Mouse (Mus musculus) intestine, embryonic 16.5 days (tissue): ENCODE results near the gene Prr5. TPM values are rescaled to one million over a fixed set of nuclear protein-coding genes. Genes with fewer than 3 reads are reported as not detected.

Experiments used
- ATAC-seq: fragments of 200-750 bp; cut with Nextera tagmentation; 2 replicates; pipeline ENCODE4 v1.8.0; 2017; ENCODE audit warnings: moderate TSS enrichment, moderate library complexity
- H3K27ac ChIP-seq: fragments of 300-500 bp; sonication (generic); 2 replicates; pipeline ENCODE4 v1.5.1; 2014; ENCODE audit warnings: mild to moderate bottlenecking, low read length
- H3K27me3 ChIP-seq: fragments of 300-500 bp; sonication (generic); replicated peaks from 2 replicates; pipeline ENCODE4 v1.6.1; 2014; ENCODE audit warnings: low read length, control low read depth, mixed read lengths; ENCODE audit not compliant: control insufficient read depth, insufficient read depth
- H3K36me3 ChIP-seq: fragments of 300-500 bp; sonication (generic); 2 replicates; pipeline ENCODE4 v1.6.1; 2014; ENCODE audit warnings: low read length, control low read depth; ENCODE audit not compliant: control insufficient read depth, insufficient read depth
- H3K4me1 ChIP-seq: fragments of 300-500 bp; sonication (generic); 2 replicates; pipeline ENCODE4 v1.6.1; 2014; ENCODE audit warnings: low read length, control low read depth, mixed read lengths; ENCODE audit not compliant: control insufficient read depth, insufficient read depth
- H3K4me2 ChIP-seq: fragments of 300-500 bp; sonication (generic); 2 replicates; pipeline ENCODE4 v1.6.1; 2014; ENCODE audit warnings: low read depth, low read length, control low read depth
- H3K4me3 ChIP-seq: fragments of 300-500 bp; sonication (generic); 2 replicates; pipeline ENCODE4 v1.5.1; 2014; ENCODE audit warnings: mild to moderate bottlenecking, low read length
- H3K9ac ChIP-seq: fragments of 300-500 bp; sonication (generic); 2 replicates; pipeline ENCODE4 v1.6.1; 2014; ENCODE audit warnings: low read depth, low read length
- H3K9me3 ChIP-seq: fragments of 300-500 bp; sonication (generic); 2 replicates; pipeline ENCODE4 v1.6.1; 2016; ENCODE audit warnings: low read length, control low read depth; ENCODE audit not compliant: control insufficient read depth
- WGBS: fragments of 180-500 bp; shearing (Covaris S2); extraction: QIAGEN DNeasy Blood & Tissue Kit; methylation state at CpG from one replicate; pipeline ENCODE4 v1.1.7; 2014; 5-methylcytosine and 5-hydroxymethylcytosine counted together
- polyA plus RNA-seq: library from polyadenylated mRNA; unstranded; fragments of >200 nt; fragmentation: Nextera tagmentation; extraction: Ambion mirVana; gene quantifications from 2 replicates; pipeline ENCODE4 v1.2.1, GENCODE M21; 2015

The Prr5 gene
- polyA plus RNA-seq, 1 experiment from 2014 or later = 69.1 TPM

DNA sequence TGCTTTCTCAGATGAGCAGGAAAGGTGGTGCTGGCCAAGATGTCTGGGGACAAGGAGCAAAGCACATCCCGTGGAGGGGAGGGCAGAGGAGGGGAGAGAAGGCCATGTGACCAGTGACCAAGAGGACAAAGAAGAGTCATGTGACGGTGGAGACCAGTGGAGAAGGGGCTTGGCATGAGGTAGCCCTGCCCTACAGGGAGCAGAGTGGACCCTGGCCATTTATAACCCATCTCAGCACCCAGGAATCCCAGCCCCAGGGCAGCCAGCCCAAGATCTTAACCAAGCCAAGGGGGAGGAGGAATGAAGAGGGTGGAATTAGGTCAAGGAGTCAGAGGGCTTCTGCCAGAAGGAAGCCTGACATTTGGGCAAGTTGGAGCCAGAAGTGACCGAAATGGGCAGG lies 3.2 kb downstream of the Prr5 start:
- WGBS = 52% methylated on average over 3 of the region's 3 CpGs
- peak overlapping the region; percentile 5; the same call in 1 of the 2 replicates for H3K4me3 ChIP-seq
- H3K27me3 ChIP-seq = no peaks in the 10 kb centered on the region
- H3K9ac ChIP-seq = peak overlapping the region; percentile 11
- no peaks in the 10 kb centered on the region for H3K36me3 ChIP-seq
- H3K4me1 ChIP-seq = peaks cover 29% of the 10 kb centered on the region
- no peaks in the 10 kb centered on the region for H3K9me3 ChIP-seq
- peak overlapping the region; percentile 64 for H3K27ac ChIP-seq
- H3K4me2 ChIP-seq = peak overlapping the region; percentile 15; the same call in 1 of the 2 replicates
- peak; percentile 4; the same call in 1 of the 2 replicates for ATAC-seq

DNA sequence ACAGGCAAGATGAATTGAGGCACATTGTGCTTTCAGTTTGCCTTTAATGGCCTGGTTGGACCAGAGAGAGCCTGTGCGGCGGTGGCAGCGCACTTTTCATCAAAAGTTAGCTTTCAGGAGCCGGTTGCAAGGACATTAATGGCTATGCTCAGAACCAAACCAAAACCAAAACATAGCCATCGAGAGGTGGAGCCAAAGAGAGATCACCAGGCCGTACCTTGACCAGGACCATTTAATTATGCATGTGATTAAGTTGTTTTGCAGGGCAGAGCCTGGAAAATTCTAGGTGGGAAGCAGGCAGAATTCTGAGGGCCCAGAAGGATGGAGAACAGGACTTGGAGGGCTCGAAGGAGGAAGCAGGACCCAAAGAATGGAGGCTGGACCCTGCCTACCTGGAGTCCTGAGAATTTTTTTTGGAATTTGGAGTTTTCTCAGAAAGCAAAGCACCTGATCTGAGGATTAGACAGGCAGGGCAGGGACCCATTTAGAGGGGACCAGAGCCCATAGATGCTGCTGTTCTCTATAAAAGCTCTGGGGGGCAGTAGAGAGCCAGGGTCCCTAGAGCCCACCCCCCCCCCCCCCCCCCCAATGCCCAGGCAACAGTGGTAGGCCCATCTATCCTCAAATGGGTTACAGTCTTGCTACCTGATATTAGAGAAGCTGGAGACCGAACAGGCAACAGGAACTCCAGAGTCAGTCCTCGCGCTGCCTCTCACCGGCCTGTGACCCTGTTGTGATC lies 5.1 kb downstream of the Prr5 start:
- H3K9ac ChIP-seq = peak overlapping the region; percentile 61
- peak overlapping the region; percentile 35 for H3K4me3 ChIP-seq
- peak overlapping the region; percentile 98 for H3K27ac ChIP-seq
- H3K4me1 ChIP-seq = peaks cover 34% of the 10 kb centered on the region
- no peak for ATAC-seq
- no peaks in the 10 kb centered on the region for H3K36me3 ChIP-seq
- H3K27me3 ChIP-seq = no peaks in the 10 kb centered on the region
- 67% methylated on average over 11 of the region's 11 CpGs for WGBS
- H3K4me2 ChIP-seq = peak overlapping the region; percentile 44
- H3K9me3 ChIP-seq = no peaks in the 10 kb centered on the region

DNA sequence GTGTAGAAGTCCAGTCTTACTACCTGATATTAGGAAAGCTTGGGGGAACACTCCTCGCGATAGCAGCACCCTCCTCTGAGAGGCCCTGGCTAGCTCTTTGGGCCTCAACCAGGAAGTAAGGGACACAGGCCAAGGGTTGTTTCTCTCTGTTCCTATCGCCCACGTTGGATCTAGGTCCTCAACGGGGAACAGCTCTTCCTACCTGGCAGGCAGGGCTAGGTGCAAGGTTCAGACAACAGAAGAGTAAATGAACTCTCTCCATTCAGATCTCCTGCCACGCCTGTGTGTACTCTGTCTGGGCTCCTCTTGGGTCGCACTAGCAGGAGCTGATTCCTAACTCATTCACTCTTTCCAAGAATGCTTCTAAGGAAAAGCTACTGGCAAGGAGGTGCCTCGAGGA lies 5.9 kb downstream of the Prr5 start:
- no peaks in the 10 kb centered on the region for H3K27me3 ChIP-seq
- WGBS = 49% methylated on average over 8 of the region's 8 CpGs
- no peaks in the 10 kb centered on the region for H3K36me3 ChIP-seq
- H3K9me3 ChIP-seq = no peaks in the 10 kb centered on the region
- H3K4me2 ChIP-seq = peak overlapping the region; percentile 21; the same call in 1 of the 2 replicates
- peak; percentile 92 for ATAC-seq
- no peak overlapping the region for H3K4me3 ChIP-seq
- peaks cover 39% of the 10 kb centered on the region for H3K4me1 ChIP-seq
- H3K9ac ChIP-seq = peak overlapping the region; percentile 61
- H3K27ac ChIP-seq = peak overlapping the region; percentile 98

DNA sequence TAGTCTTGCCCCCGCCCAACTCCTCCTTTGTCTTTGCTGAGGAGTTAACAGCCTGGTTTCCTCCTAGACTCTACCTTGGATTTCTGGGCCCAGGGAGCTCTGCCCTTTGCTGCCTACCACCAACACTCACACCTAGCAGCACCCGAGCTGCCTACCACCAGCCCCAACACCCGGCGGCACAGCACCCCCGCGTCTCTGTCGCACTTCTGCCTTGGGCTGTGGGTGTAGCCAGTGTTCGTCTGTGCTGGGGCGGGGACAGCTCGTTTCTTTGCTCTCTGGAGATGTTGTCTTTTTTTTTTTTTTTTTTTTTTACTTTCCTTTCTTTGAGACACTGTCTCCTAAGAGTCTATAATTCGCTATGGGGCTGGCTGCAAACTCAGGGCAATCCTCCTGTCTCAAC lies 8.5 kb downstream of the Prr5 start:
- Histone ChIP-seq H3K4me1 (peaks cover 43% of the 10 kb centered on the region), H3K36me3 (no peaks in the 10 kb centered on the region), H3K9me3 (no peaks in the 10 kb centered on the region), H3K27ac (peak overlapping the region; percentile 64), H3K27me3 (no peaks in the 10 kb centered on the region), H3K9ac (peak overlapping the region; percentile 53), H3K4me3 (no peak overlapping the region), H3K4me2 (no peak overlapping the region)
- 58% methylated on average over 11 of the region's 11 CpGs for WGBS
- ATAC-seq = no peak

DNA sequence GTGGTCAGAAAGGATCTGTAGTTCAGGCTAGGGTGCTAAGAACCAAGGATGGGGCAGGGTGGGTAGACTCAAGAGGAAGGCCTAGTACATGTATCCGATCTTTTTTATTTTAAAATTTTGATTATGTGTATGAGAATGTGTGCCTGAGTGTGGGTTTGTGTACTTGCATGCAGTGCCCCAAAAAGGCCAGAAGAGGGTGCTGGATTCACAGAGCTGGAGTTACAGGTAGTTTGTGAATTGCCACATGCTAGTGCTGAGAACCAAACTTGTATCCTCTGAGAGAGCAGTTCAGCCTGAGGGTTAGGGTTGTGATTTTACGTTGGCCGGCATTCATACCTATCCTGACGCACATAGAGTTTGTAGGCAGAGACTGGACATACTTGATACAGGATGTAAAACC lies 9.7 kb downstream of the Prr5 start:
- 0 out of 2 replicates have a peak, but pooled peaks cover 2% of the 10 kb centered on the region for H3K36me3 ChIP-seq
- H3K9me3 ChIP-seq = no peaks in the 10 kb centered on the region
- no peak overlapping the region for H3K9ac ChIP-seq
- no peaks in the 10 kb centered on the region for H3K27me3 ChIP-seq
- no peak overlapping the region for H3K4me3 ChIP-seq
- H3K4me1 ChIP-seq = peaks cover 52% of the 10 kb centered on the region
- no peak for ATAC-seq
- no peak overlapping the region for H3K27ac ChIP-seq
- WGBS = 93% methylated on average over 4 of the region's 4 CpGs
- H3K4me2 ChIP-seq = no peak overlapping the region

DNA sequence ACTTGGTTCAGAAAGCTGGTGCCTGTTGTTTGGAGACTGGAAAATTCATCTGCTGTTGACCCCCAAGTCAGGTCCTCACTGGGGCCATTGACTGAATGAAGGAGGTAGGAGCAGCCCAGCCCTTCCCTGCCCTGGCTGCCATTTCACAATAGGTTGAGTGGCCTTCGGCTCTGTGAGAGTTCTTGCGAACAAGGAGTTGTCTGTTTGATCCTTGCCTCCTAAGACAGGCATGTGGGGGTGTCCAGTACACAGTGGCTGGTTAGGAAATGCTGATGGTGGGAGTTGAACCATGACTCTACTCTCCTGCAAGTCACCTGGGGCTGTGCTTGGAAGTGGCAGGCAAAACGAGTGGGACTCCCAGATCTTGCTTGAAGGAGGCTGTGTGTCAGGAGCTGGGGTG lies 10.4 kb downstream of the Prr5 start:
- no peak overlapping the region for H3K4me2 ChIP-seq
- 0 out of 2 replicates have a peak, but pooled peaks cover 2% of the 10 kb centered on the region for H3K36me3 ChIP-seq
- H3K27ac ChIP-seq = peak overlapping the region; percentile 86
- peaks cover 60% of the 10 kb centered on the region for H3K4me1 ChIP-seq
- no peak overlapping the region for H3K4me3 ChIP-seq
- no peak for ATAC-seq
- H3K9me3 ChIP-seq = no peaks in the 10 kb centered on the region
- H3K27me3 ChIP-seq = no peaks in the 10 kb centered on the region
- 62% methylated on average over 3 of the region's 3 CpGs for WGBS
- peak overlapping the region; percentile 58; the same call in 1 of the 2 replicates for H3K9ac ChIP-seq

DNA sequence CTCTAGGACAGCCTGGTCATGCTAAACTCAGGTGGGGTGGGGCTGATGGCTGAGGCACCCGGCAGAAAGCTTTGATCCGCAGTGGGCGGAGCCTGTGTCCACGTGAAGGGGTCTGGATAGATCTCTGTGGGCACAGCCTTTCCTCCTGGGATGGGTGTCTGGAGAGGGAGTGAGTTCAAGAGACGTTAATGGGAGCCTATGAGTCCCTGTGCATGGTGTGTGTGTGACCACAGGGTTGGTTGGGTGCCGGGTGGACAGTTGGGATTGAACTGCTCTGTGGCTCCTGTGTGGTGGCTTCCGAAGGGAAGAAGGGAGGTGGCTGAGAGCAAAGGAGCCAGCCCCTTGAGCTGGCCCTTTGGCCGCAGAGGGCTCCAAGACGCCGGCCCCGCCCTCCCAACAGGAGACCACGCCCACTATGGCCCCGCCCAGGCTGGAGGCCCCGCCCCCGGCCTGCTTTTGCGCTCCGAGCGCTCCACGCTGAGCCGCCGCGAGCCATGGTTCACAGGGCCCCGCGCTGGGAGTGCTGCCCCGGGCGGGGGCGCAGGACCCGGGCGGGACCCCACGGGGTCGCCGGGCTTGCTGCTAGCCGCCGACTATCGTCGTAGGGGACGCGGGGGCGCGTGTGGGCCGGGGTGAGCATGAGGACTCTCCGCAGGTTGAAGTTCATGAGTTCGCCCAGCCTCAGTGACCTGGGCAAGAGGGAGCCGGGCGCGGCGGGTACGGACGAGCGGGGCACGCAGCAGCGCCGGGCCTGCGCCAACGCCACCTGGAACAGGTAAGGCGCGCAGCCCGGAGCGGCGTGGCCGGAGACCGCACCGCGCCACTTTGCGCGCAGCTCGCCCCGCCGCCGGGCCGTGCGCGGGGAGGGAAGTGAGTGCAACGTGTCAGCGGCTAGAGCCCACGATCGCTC lies 11.4 kb downstream of the Prr5 start:
- Histone ChIP-seq H3K4me3 (peak overlapping the region; percentile 86), H3K9ac (peak overlapping the region; percentile 93), H3K9me3 (no peaks in the 10 kb centered on the region), H3K4me2 (peak overlapping the region; percentile 55), H3K27me3 (no peaks in the 10 kb centered on the region), H3K27ac (peak overlapping the region; percentile 86), H3K36me3 (0 out of 2 replicates have a peak, but pooled peaks cover 2% of the 10 kb centered on the region), H3K4me1 (peaks cover 67% of the 10 kb centered on the region)
- peak; percentile 84 for ATAC-seq
- WGBS = under 1% methylated on average over 60 of the region's 77 CpGs

DNA sequence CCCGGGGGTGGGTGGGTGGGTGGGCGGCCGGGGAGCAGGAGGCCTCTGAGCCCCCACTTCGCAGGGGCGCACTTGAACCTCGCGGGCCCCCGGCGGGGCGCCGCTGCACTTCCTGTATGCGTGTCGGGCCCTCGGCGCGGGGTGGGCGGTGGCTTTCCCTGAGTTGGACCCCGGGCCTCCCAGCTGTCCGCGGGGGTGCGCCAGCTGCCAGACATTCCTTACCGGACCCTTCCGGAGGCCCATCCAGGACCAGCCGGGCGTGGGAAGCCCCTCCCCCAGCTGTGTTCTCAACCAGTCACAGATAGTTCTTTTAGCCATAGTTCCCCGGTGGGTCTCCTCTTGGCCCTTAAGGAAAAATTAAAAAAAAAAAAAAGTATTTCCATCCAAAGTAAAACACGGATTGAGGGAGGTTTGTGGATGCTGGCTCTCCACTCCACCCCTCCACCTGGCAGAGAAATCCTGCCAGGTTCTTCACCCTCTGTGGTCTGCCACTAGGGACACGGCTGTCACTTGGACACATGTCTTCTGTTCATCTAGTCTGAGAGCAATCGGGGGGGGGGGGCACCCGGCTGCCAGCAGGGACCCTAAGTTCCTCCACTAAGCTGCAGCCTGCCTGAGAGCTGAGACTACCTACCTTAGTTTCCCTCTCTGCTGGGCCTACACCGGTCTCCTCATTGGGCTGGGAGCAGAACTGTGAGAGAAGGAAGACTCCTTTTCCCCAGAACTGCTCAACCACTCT lies 12.2 kb downstream of the Prr5 start:
- Histone ChIP-seq H3K27me3 (no peaks in the 10 kb centered on the region), H3K4me1 (peaks cover 63% of the 10 kb centered on the region), H3K27ac (peak overlapping the region; percentile 86), H3K9ac (peak overlapping the region; percentile 93), H3K9me3 (no peaks in the 10 kb centered on the region), H3K4me2 (peak overlapping the region; percentile 55), H3K4me3 (peak overlapping the region; percentile 86), H3K36me3 (peaks cover 4% of the 10 kb centered on the region; the same call in 1 of the 2 replicates)
- peak; percentile 50 for ATAC-seq
- whole genome bisulfite sequencing = 1% methylated on average over 26 of the region's 31 CpGs
